9 mouse cellular contexts compared by ENCODE assay signal in the genomic region with DNA sequence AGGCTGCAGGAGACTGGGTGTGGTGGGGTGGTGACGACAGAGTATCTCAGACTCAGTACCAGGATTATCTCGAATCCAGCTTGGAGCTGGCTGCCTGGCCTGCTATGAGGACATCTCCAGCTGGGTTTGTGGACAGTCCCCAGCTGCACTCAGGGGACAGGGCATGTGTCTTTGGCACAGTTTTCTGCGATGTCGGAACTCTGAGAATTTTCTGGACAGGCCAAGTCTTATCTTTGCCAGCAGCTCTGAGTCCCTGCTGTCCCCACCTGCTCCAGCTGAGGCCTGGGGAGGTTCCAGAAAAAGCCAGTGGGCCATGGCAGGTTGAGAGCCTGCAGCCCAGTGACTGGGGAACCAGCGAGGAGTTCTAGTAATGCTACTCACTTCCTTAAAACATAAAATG.
DNase-seq lines count a peak whose midpoint lies in the region; ATAC-seq lines count a peak whose summit lies in the region.
"Had no signal": no experiment of that assay in that cellular context is flagged by ENCODE, and none has a peak within 500 bp of the region (broad histone marks: within the 10 kb centered on the region; RNA-seq: fewer than 3 reads in every experiment).

No protein-coding gene starts in this region.

- DNase-seq in layer of hippocampus, adult 11-12 months (ENCODE audit: low spot score), result peak; percentile 44
- no peak for DNase-seq in layer of hippocampus, postnatal 36 days
- peak; percentile 79 for DNase-seq in cerebellum, adult 11-12 months
- peak; percentile 76 to 80 for DNase-seq in cerebellum, postnatal 14 days
- DNase-seq in heart, adult 9 months (ENCODE audit: low spot score in 2 of 2), result peak; percentile 69 to 75
- DNase-seq in urinary bladder, postnatal 25 days (ENCODE audit: low spot score), result no peak
- no peak for DNase-seq in urinary bladder, postnatal 36 days (ENCODE audit: low spot score in 2 of 2)
- DNase-seq: embryo, embryonic 11 days had no signal

- no peak for ATAC-seq in erythroid progenitor cell, adult 5-6 weeks (replicated peaks; ENCODE audit: low FRiP score, poor library complexity, severe bottlenecking)

Comparison
In these comparisons a context has a peak if more than half of its experiments do, and no peak if none do; other contexts are left out.
1. DNase-seq: peak in layer of hippocampus, adult 11-12 months (single experiment), cerebellum, adult 11-12 months (single experiment), cerebellum, postnatal 14 days (2 of 2) and heart, adult 9 months (2 of 2); none in layer of hippocampus, postnatal 36 days (0 of 2), urinary bladder, postnatal 25 days (single experiment) and urinary bladder, postnatal 36 days (0 of 2).